Mouse (Mus musculus): ENCODE measurements around the gene Arhgap24.

DNA sequence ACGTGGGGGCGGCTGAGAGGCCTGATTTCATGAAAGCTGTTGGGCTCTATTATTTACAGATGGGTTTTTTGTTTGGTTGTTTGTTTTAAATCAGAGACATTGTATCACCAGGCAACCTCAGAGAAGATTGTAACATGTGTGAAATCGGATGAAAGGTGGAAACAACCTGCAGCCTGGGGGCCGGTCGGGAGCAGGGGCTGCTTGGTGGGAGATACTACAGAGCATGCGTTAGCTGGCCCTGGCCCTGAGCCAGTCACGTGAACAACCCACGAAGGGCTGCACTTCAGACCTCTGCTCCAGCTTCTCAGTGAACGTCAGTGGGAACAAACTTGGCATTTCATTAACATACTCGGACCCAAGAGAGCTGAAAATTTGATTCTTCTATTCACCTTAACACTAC is 284.5 kb downstream of the Arhgap24 start:
- no peak for TF ChIP-seq TAL1 (IDR thresholded peaks at IDR 0.05; ENCODE audit: low read length)
- TF ChIP-seq GATA1 (IDR thresholded peaks at IDR 0.05; ENCODE audit: low read length) = no peak

Measured in erythroblast, embryonic 14.5 days (primary cell).